Mouse (Mus musculus) CH12.LX (cell line): ENCODE measurements around the gene Prph. TPM values are rescaled to one million over a fixed set of nuclear protein-coding genes. Genes with fewer than 3 reads are reported as not detected.

ENCODE experiments used
- DNase-seq: peaks from one replicate; pipeline ENCODE4 v3.0.0-alpha.2; 2013; ENCODE audit errors: extremely low read depth
- H3K27ac ChIP-seq: 2 replicates; pipeline ENCODE4 v1.5.1; 2012; ENCODE audit warnings: low read depth, mild to moderate bottlenecking, control low read depth, moderate library complexity; ENCODE audit not compliant: insufficient read depth
- H3K27me3 ChIP-seq: replicated peaks from 2 replicates; pipeline ENCODE3; 2012; ENCODE audit warnings: inconsistent platforms
- H3K36me3 ChIP-seq, 2 experiments: replicated peaks in 1 of 2; 2 replicates each; pipeline versions ENCODE3 to v1.6.1; 2012; ENCODE audit warnings: inconsistent platforms in 1 of 2, low read length in 1 of 2, mild to moderate bottlenecking in 1 of 2, mixed read lengths in 1 of 2, moderate library complexity in 1 of 2; ENCODE audit not compliant: control insufficient read depth in 1 of 2, insufficient read depth in 1 of 2
- H3K4me1 ChIP-seq, 2 experiments: 2 replicates each; pipeline ENCODE4 v1.6.1; 2012; ENCODE audit warnings: inconsistent platforms in 1 of 2, moderate library complexity in 1 of 2; ENCODE audit not compliant: insufficient read depth in 2 of 2, control insufficient read depth in 1 of 2
- H3K4me2 ChIP-seq: 2 replicates; pipeline ENCODE4 v1.6.1; 2012; ENCODE audit warnings: low read depth, mild to moderate bottlenecking, control low read depth; ENCODE audit not compliant: poor library complexity, insufficient read depth, severe bottlenecking
- H3K4me3 ChIP-seq, 3 experiments: fragments of 150-350 bp in 1 of 3; sonication (generic) in 1 of 3; replicated peaks in 1 of 3; 2 replicates each; pipeline versions ENCODE3 to v1.5.1; 2011 to 2012; ENCODE audit warnings: low read depth in 2 of 3, low read length in 2 of 3, mild to moderate bottlenecking in 2 of 3, moderate library complexity in 2 of 3, control low read depth in 1 of 3, improper control_type of control experiment in 1 of 3, inconsistent platforms in 1 of 3, mixed read lengths in 1 of 3; ENCODE audit not compliant: poor library complexity in 1 of 3
- H3K79me2 ChIP-seq: replicated peaks from 2 replicates; pipeline ENCODE4 v1.6.1; 2012; ENCODE audit warnings: mild to moderate bottlenecking, moderate library complexity; ENCODE audit not compliant: control insufficient read depth, poor library complexity, insufficient read depth, severe bottlenecking; ENCODE audit errors: extremely low read depth
- H3K9ac ChIP-seq: 2 replicates; pipeline ENCODE4 v1.6.1; 2012; ENCODE audit warnings: low read depth, mild to moderate bottlenecking, control low read depth, moderate library complexity; ENCODE audit not compliant: insufficient read depth
- H3K9me3 ChIP-seq: replicated peaks from 2 replicates; pipeline ENCODE3; 2012; ENCODE audit warnings: low read length, inconsistent platforms, mixed read lengths
- CHD2 ChIP-seq: IDR thresholded peaks from 2 replicates; pipeline ENCODE4 v1.6.1; 2011; ENCODE audit warnings: low read length, improper control_type of control experiment
- CTCF ChIP-seq, 2 experiments: IDR thresholded peaks in 1 of 2; conservative IDR thresholded peaks in 1 of 2; 2 replicates each; pipeline ENCODE4 v1.5.1; 2011 to 2012; ENCODE audit warnings: low read depth in 2 of 2, low read length in 2 of 2, improper control_type of control experiment in 1 of 2, inconsistent platforms in 1 of 2, mild to moderate bottlenecking in 1 of 2, moderate library complexity in 1 of 2
- E2F4 ChIP-seq: IDR thresholded peaks from 2 replicates; pipeline ENCODE4 v1.6.1; 2011; ENCODE audit warnings: low read depth, low read length, improper control_type of control experiment; ENCODE audit not compliant: insufficient replicate concordance
- ETS1 ChIP-seq: conservative IDR thresholded peaks from 2 replicates; pipeline ENCODE4 v1.6.1; 2012; ENCODE audit warnings: low read depth, mild to moderate bottlenecking, inconsistent platforms, low read length, improper control_type of control experiment, moderate library complexity
- GABPA ChIP-seq: IDR thresholded peaks from 2 replicates; pipeline ENCODE4 v1.6.1; 2012; ENCODE audit warnings: low read depth, low read length, improper control_type of control experiment, inconsistent platforms; ENCODE audit not compliant: insufficient replicate concordance
- HCFC1 ChIP-seq: IDR thresholded peaks from 2 replicates; pipeline ENCODE4 v1.6.1; 2012; ENCODE audit warnings: low read depth, mild to moderate bottlenecking, inconsistent platforms, low read length, improper control_type of control experiment
- PAX5 ChIP-seq: IDR thresholded peaks from 2 replicates; pipeline ENCODE4 v1.6.1; 2012; ENCODE audit warnings: low read length, inconsistent platforms, mixed read lengths
- POLR2AphosphoS2 ChIP-seq: IDR thresholded peaks from 2 replicates; pipeline ENCODE4 v1.6.1; 2011; ENCODE audit warnings: low read depth, low read length, improper control_type of control experiment
- RAD21 ChIP-seq: IDR thresholded peaks from 2 replicates; pipeline ENCODE4 v1.6.1; 2011; ENCODE audit warnings: low read depth, mild to moderate bottlenecking, low read length, improper control_type of control experiment, moderate library complexity
- SMC3 ChIP-seq: IDR thresholded peaks from 2 replicates; pipeline ENCODE4 v1.6.1; 2011; ENCODE audit warnings: low read depth, low read length, improper control_type of control experiment
- USF2 ChIP-seq: conservative IDR thresholded peaks from 2 replicates; pipeline ENCODE4 v1.6.1; 2011; ENCODE audit warnings: low read depth, low read length, improper control_type of control experiment
- ZKSCAN1 ChIP-seq: IDR thresholded peaks from 2 replicates; pipeline ENCODE4 v1.6.1; 2012; ENCODE audit warnings: low read depth, inconsistent platforms, low read length, improper control_type of control experiment, borderline replicate concordance
- ZNF384 ChIP-seq: IDR thresholded peaks from 2 replicates; pipeline ENCODE4 v1.6.1; 2012; ENCODE audit warnings: low read depth, low read length, improper control_type of control experiment, inconsistent platforms
- dilution Hi-C: fragments of 300-500 bp; cut with MboI; formaldehyde crosslinking; loops from 2 replicates; pipeline ENCODE4 v1.14.3; 2020; ENCODE audit warnings: low sequenced_read_pairs; ENCODE audit not compliant: extremely low pct_unique_long_range_greater_than_20kb, extremely low pct_ligation_motif_present
- in situ Hi-C: fragments of 300-500 bp; cut with MboI; formaldehyde crosslinking; loops from 3 replicates; pipeline ENCODE4 v1.14.3; 2019; ENCODE audit warnings: low sequenced_read_pairs, low pct_ligation_motif_present, low pct_unique_long_range_greater_than_20kb, mixed read lengths
- polyA plus RNA-seq: library from polyadenylated mRNA; unstranded; fragments of >175 nt; gene quantifications from 2 replicates; pipeline ENCODE4 v1.2.1, GENCODE M21; 2012; ENCODE audit warnings: low read depth; ENCODE audit not compliant: insufficient read length
- total RNA-seq, 2 experiments: library from RNA; depleted of rRNA; stranded (reverse); fragments of 300-350 nt in 1 of 2; fragments of >200 nt in 1 of 2; gene quantifications; 2 replicates each; pipeline ENCODE4 v1.2.3; 2012 to 2014

Gene Prph
- total and polyA plus RNA-seq, 3 experiments = 0.12 TPM; not detected in 2

DNA sequence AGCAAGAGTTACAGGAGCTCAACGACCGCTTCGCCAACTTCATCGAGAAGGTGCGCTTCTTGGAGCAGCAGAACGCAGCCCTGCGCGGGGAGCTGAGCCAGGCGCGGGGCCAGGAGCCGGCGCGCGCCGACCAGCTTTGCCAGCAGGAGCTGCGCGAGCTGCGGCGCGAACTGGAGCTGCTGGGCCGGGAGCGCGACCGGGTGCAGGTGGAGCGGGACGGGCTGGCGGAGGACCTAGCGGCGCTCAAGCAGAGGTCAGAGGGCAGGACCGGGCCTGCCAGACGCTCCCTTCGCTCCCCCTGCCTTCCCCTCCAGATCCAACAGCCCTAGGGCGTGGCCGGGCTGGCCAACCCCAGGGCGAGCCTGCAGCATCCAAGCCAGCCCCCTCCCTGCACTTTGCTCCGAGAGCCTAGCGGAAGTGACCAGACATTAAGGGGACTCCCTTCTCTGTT lies 562 bp downstream of the Prph start:
- no peak overlapping the region for H3K4me2 ChIP-seq
- no peaks in the 10 kb centered on the region for H3K36me3 ChIP-seq
- no peak overlapping the region for H3K27ac ChIP-seq
- peaks cover 66% of the 10 kb centered on the region for H3K27me3 ChIP-seq
- in situ Hi-C loops = no loop called here
- H3K9ac ChIP-seq = no peak overlapping the region
- H3K79me2 ChIP-seq = no peaks in the 10 kb centered on the region
- H3K9me3 ChIP-seq = peaks cover 13% of the 10 kb centered on the region
- 0 out of 4 replicates have a peak, but pooled peaks cover 0 to 1% of the 10 kb centered on the region in 2 experiments for H3K4me1 ChIP-seq
- dilution Hi-C loops = no loop called here
- TF ChIP-seq CHD2 (no peak), POLR2AphosphoS2 (no peak), ETS1 (no peak), USF2 (no peak), ZKSCAN1 (no peak), E2F4 (no peak), CTCF (conservative IDR thresholded peaks at IDR 0.05 in 1 of 2, IDR thresholded peaks at IDR 0.05 in 1 of 2; ENCODE audit: low read depth in 2 of 2, low read length in 2 of 2) (no peak)
- H3K4me3 ChIP-seq = no peak overlapping the region
- no peak for DNase-seq

DNA sequence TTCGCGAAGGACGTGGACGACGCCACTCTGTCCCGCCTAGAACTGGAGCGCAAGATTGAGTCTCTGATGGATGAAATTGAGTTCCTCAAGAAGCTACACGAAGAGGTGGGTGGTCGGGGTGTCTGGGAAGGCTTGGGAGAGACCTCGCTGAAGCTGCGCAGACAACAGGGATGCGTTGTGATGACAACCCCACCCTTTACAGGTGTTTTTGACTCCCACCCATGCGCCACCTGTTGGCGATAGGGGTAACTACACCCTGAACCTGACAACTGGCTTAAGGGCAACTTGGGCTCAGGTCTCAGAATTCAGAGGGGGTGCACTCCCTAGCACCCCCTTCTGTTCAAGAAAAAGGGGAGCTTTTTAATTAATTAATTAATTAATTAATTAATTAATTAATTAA lies 1.4 kb downstream of the Prph start:
- Histone ChIP-seq H3K4me3 (no peak overlapping the region), H3K27ac (no peak overlapping the region), H3K4me1 (no peaks in the 10 kb centered on the region), H3K9ac (no peak overlapping the region), H3K9me3 (peaks cover 13% of the 10 kb centered on the region), H3K79me2 (no peaks in the 10 kb centered on the region), H3K36me3 (no peaks in the 10 kb centered on the region), H3K27me3 (peaks cover 66% of the 10 kb centered on the region), H3K4me2 (no peak overlapping the region)
- peak; percentile 58 for DNase-seq
- no peak for TF ChIP-seq HCFC1
- TF ChIP-seq GABPA = no peak
- no peak for TF ChIP-seq PAX5
- no peak for TF ChIP-seq ETS1
- TF ChIP-seq RAD21 = peak; percentile 12
- peak; percentile 50 for TF ChIP-seq SMC3
- TF ChIP-seq CHD2 = no peak
- peak; percentile 67 to 92 for TF ChIP-seq CTCF (conservative IDR thresholded peaks at IDR 0.05 in 1 of 2, IDR thresholded peaks at IDR 0.05 in 1 of 2; ENCODE audit: low read depth in 2 of 2, low read length in 2 of 2)
- dilution Hi-C loops (no loop called here), in situ Hi-C loops (no loop called here)

DNA sequence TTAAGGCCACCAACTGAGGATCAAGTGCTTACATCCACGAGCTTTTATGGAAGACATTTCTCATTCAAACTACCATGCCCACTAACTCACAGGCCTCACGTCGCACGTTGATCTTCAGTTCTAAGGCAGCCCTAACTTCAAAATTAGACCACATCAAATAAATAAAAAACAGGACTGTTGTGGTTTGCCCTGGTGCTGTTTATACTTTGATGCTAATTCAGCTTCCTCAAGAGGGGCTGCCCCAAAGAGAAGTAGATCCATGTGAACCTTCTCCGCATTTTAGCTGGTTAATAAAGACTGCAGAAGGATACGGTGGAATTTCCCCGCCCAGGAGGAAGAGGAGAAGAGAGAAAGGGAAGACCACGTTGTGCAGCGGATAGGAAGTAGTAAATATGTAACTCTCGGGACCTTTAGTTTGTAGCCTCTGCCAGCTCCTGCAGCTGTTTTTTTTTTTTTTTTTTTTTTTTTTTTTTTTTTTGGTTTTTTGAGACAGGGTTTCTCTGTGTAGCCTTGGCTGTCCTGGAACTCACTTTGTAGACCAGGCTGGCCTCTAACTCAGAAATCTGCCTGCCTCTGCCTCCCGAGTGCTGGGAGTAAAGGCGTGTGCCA lies 10.7 kb downstream of the Prph start:
- Histone ChIP-seq H3K36me3 (no peaks in the 10 kb centered on the region), H3K9ac (no peak overlapping the region), H3K27me3 (peaks cover 33% of the 10 kb centered on the region), H3K4me1 (peaks cover 0 to 10% of the 10 kb centered on the region in 2 experiments; a peak in 2 of 4 replicates), H3K9me3 (no peaks in the 10 kb centered on the region), H3K4me3 (no peak overlapping the region), H3K27ac (no peak overlapping the region), H3K4me2 (no peak overlapping the region), H3K79me2 (no peaks in the 10 kb centered on the region)
- dilution Hi-C loops (no loop called here), in situ Hi-C loops (no loop called here)
- TF ChIP-seq RAD21 = no peak
- TF ChIP-seq POLR2AphosphoS2 = no peak
- TF ChIP-seq ZNF384 = peak; percentile 73
- no peak for DNase-seq
